Mouse (Mus musculus) frontal cortex, postnatal 14 days (tissue): ENCODE results near the gene Tpra1.
A peak's percentile ranks its signal among the peaks of the same experiment; 100 is the strongest.

Experiments used
- DNase-seq, 2 experiments: peaks; one replicate each; pipeline ENCODE4 v3.0.0; 2022; ENCODE audit warnings: low spot score in 2 of 2

Tpra1 gene

GRCm38 (mm10) chr6:88901947-88902820, at the start of gene Tpra1:
Gene Tpra1, plus strand, starts transcription at chr6:88902251.
- DNase-seq: peak; percentile 91 to 93

- no peak for DNase-seq
These were observed 47.5 kb upstream of the Tpra1 start for GRCm38 (mm10) chr6:88854509-88854908.

GRCm38 (mm10) chr6:88855636-88856035, 46.4 kb upstream of the Tpra1 start:
- no peak for DNase-seq

- no peak for DNase-seq
These were observed 44.8 kb upstream of the Tpra1 start for GRCm38 (mm10) chr6:88857249-88857648.

- DNase-seq: no peak
These were observed 44.2 kb upstream of the Tpra1 start for GRCm38 (mm10) chr6:88857830-88858229.

GRCm38 (mm10) chr6:88858341-88858740, 43.7 kb upstream of the Tpra1 start:
- no peak for DNase-seq

- DNase-seq: no peak
These were observed 41.1 kb upstream of the Tpra1 start for GRCm38 (mm10) chr6:88860914-88861313.

- DNase-seq: no peak
These were observed 36.3 kb upstream of the Tpra1 start for GRCm38 (mm10) chr6:88865704-88866103.

GRCm38 (mm10) chr6:88869459-88869858, 32.6 kb upstream of the Tpra1 start:
- no peak for DNase-seq

- no peak for DNase-seq
These were observed 31.5 kb upstream of the Tpra1 start for GRCm38 (mm10) chr6:88870594-88870993.

GRCm38 (mm10) chr6:88871546-88871945, 30.5 kb upstream of the Tpra1 start:
- DNase-seq: peak; percentile 46

- no peak for DNase-seq
These were observed 29.2 kb upstream of the Tpra1 start for GRCm38 (mm10) chr6:88872811-88873210.

GRCm38 (mm10) chr6:88873965-88874867, 27.8 kb upstream of the Tpra1 start:
- DNase-seq: peak in 1 of 2 experiments; percentile 32

GRCm38 (mm10) chr6:88874868-88875508, 27.1 kb upstream of the Tpra1 start, which contains the start of gene Podxl2:
Gene Podxl2, minus strand, starts transcription at chr6:88875044.
- peak; percentile 61 to 74 for DNase-seq

- DNase-seq: no peak
These were observed 22.6 kb upstream of the Tpra1 start for GRCm38 (mm10) chr6:88879471-88879870.

- no peak for DNase-seq
These were observed 20.7 kb upstream of the Tpra1 start for GRCm38 (mm10) chr6:88881334-88881733.

GRCm38 (mm10) chr6:88884195-88884594, 17.9 kb upstream of the Tpra1 start:
- no peak for DNase-seq

GRCm38 (mm10) chr6:88884690-88885089, 17.4 kb upstream of the Tpra1 start:
- DNase-seq: no peak

GRCm38 (mm10) chr6:88885644-88886416, 16.2 kb upstream of the Tpra1 start:
- no peak for DNase-seq

- no peak for DNase-seq
These were observed 15.6 kb upstream of the Tpra1 start for GRCm38 (mm10) chr6:88886417-88886967.
